Mouse (Mus musculus): ENCODE data around the gene Slc39a9. TPM values are rescaled to one million over a fixed set of nuclear protein-coding genes. Genes with fewer than 3 reads are reported as not detected.
A peak's percentile ranks its signal among the peaks of the same experiment; 100 is the strongest.

The Slc39a9 gene
- polyA plus RNA-seq, 1 experiment from 2014 or later, result 26.1 TPM

DNA sequence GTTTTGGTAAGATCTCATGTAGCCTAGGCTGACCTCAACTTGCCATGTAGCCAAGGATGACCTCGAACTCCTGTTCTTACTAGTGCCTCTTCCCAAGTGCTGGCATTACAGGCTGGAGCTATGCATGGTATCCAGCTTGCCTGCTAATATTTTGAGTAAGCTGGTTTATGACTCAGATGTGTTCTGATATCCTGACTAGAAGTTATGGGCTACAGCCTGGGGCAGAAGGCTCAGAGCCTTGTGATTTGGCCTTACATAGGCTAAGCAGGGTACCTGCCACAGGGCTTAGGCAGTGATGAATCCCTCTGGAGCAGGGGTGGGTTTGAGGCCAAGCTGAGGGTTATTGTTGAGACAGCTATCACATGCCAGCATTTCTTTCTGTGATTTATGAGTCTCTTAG is 35.1 kb upstream of the Slc39a9 start:
- Histone ChIP-seq H3K27ac (no peak overlapping the region), H3K27me3 (no peaks in the 10 kb centered on the region), H3K4me2 (no peak overlapping the region), H3K9me3 (no peaks in the 10 kb centered on the region), H3K36me3 (no peaks in the 10 kb centered on the region), H3K9ac (replicated peaks) (no peak overlapping the region), H3K4me1 (replicated peaks) (peaks cover under 1% of the 10 kb centered on the region; the same call in 1 of the 2 replicates), H3K4me3 (replicated peaks) (no peak overlapping the region)
- 92% methylated on average over 1 of the region's 1 CpGs for WGBS
- no peak for ATAC-seq (ENCODE audit: insufficient number of reproducible peaks, insufficient read depth, low FRiP score, low TSS enrichment, low read depth)

DNA sequence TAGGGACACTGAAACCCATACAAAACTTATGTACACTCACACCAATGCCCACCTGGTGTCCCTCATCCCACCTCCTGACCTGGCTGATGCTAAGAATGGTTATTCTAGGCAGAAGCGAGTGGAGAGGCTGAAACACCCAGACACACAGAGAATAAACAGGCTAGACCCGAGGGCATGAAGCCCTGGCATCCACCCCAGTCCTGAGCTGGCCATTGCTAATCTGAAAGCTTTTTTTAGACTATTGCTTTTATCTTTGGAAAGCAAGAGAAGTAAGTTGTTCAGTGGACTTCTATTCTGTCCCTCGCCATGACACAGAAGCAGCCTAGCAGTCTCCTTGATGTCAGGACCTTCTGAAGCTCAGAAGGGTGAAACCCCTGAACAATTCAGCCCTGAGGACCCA is 33.8 kb upstream of the Slc39a9 start:
- Histone ChIP-seq H3K36me3 (no peaks in the 10 kb centered on the region), H3K4me3 (replicated peaks) (no peak overlapping the region), H3K27me3 (no peaks in the 10 kb centered on the region), H3K9ac (replicated peaks) (no peak overlapping the region), H3K4me1 (replicated peaks) (no peaks in the 10 kb centered on the region), H3K27ac (no peak overlapping the region), H3K9me3 (no peaks in the 10 kb centered on the region), H3K4me2 (no peak overlapping the region)
- no peak for ATAC-seq (ENCODE audit: insufficient number of reproducible peaks, insufficient read depth, low FRiP score, low TSS enrichment, low read depth)
- 76% methylated on average over 3 of the region's 3 CpGs for WGBS

DNA sequence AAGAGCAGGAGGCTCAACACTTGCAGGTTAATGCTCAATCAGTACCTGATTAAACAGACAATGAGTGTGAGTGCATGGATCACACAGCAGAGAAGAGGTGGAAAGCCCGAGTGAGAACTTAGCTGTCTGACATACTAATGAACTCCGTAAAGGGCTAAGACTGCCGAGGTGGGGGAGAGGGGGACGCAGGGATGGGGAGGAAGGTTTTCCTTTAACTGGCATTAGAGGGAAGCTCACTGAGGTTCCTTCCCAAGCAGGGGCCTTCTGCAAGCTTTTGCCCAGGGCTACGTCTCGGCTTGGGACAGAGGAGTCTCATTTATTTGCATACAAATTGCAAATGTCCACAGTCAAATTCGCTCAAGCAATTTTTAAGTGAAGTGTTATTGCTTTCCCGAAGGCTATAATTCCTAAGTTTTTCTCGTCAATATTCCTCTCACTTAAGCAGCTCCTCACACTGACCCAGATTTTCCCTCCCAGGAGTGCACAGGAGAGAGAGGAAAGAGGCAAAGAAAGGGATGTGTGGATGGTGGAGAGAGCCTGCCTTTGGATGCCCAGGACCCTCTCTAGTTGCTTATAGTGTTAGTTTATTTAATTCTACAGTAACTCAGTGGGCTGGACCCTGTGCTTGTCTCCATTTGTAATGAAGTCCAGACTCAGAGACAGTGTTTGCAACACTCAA is 31.4 kb upstream of the Slc39a9 start:
- Histone ChIP-seq H3K27ac (no peak overlapping the region), H3K4me3 (replicated peaks) (no peak overlapping the region), H3K9me3 (no peaks in the 10 kb centered on the region), H3K4me2 (no peak overlapping the region), H3K9ac (replicated peaks) (no peak overlapping the region), H3K36me3 (no peaks in the 10 kb centered on the region), H3K4me1 (replicated peaks) (no peaks in the 10 kb centered on the region; the same call in 1 of the 2 replicates), H3K27me3 (no peaks in the 10 kb centered on the region)
- no peak for ATAC-seq (ENCODE audit: insufficient number of reproducible peaks, insufficient read depth, low FRiP score, low TSS enrichment, low read depth)
- WGBS, result 64% methylated on average over 9 of the region's 9 CpGs

DNA sequence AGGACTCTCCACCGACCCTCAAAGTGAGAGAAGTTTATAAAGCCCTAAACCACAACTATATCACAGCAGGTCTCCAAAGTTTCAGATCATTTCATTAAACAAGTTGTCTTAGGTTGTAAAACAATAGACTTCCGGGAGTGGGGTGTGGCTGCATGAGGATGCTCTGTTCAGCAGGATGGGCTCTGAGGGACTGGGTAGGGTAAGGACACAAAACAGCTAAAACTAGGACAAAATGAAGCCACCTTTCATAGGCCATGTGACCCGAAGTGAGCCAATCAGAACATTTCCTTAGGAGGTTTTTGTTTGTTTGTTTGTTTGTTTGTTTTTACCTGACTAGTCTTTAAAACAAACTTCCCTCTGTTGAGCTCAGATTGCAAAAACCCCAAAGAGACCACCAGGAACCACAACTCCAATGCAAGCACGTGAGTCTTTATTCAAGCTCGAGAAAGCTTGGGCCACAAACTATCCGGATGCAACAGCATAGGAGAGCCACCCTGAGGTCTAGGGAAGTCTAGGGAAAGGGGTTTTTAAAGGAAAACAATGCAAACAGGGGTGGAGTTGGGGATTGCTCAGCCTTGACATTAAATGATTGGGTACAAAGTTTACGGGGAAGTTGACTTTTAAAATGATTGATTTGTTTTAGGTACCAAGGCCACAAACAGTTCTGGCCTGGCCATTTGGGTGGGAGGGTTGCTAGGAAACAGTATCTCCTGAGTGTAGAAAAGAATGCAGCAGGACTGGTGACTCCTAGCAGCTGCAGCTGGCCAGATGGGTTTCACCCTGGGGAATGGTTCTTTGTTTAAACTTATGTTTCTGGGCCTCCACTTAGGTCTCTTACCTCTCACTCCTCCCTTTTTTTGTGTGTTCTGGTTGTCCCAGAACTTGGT is 28.1 kb upstream of the Slc39a9 start:
- no peak overlapping the region for H3K27ac ChIP-seq
- no peaks in the 10 kb centered on the region for H3K9me3 ChIP-seq
- no peak overlapping the region for H3K4me3 ChIP-seq (replicated peaks)
- ATAC-seq (ENCODE audit: insufficient number of reproducible peaks, insufficient read depth, low FRiP score, low TSS enrichment, low read depth), result no peak
- no peaks in the 10 kb centered on the region for H3K27me3 ChIP-seq
- WGBS, result 46% methylated on average over 7 of the region's 7 CpGs
- H3K4me1 ChIP-seq (replicated peaks), result no peaks in the 10 kb centered on the region; the same call in 1 of the 2 replicates
- H3K9ac ChIP-seq (replicated peaks), result no peak overlapping the region
- H3K4me2 ChIP-seq, result no peak overlapping the region
- H3K36me3 ChIP-seq, result no peaks in the 10 kb centered on the region

DNA sequence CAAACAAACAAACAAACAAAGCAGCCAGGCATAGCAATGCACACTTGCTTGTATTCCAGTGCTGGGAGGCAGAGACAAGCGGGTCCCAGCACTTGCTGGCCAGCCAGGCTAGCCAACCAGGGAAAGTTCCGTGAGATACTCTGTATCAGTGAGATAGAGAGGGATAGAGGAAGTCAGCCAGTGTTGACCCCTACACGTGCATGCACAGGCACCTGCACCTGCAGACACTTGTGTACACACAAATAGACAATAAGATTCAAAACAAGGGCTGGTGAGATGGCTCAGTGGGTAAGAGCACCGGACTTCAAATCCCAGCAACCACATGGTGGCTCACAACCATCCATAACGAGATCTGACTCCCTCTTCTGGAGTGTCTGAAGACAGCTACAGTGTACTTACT is 23.2 kb upstream of the Slc39a9 start:
- no peaks in the 10 kb centered on the region for H3K27me3 ChIP-seq
- no peak overlapping the region for H3K4me2 ChIP-seq
- no peak overlapping the region for H3K9ac ChIP-seq (replicated peaks)
- WGBS, result 72% methylated on average over 5 of the region's 5 CpGs
- no peak overlapping the region for H3K27ac ChIP-seq
- no peak for ATAC-seq (ENCODE audit: insufficient number of reproducible peaks, insufficient read depth, low FRiP score, low TSS enrichment, low read depth)
- no peaks in the 10 kb centered on the region; the same call in 1 of the 2 replicates for H3K4me1 ChIP-seq (replicated peaks)
- no peak overlapping the region for H3K4me3 ChIP-seq (replicated peaks)
- H3K36me3 ChIP-seq, result no peaks in the 10 kb centered on the region
- H3K9me3 ChIP-seq, result no peaks in the 10 kb centered on the region

DNA sequence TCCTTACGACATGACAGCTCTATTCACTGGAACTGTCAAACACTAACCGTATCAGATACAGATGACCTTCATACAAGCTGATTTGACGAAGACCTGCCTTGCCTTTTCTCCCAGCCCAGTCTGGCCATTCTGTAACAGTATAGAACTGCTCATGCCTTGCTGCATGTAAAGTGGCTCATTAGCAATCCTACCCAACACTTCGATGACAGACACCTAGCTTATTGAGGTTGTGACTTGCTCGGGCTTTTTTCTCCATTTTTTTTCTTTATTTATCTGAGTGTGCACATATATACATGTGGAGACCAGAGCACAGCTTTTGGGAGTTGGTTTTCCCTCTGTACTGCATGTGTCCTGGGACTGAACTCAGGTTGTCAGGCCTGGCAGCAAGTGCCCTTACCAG is 11.9 kb upstream of the Slc39a9 start:
- WGBS, result 90% methylated on average over 5 of the region's 5 CpGs
- no peak overlapping the region for H3K27ac ChIP-seq
- H3K27me3 ChIP-seq, result no peaks in the 10 kb centered on the region
- peaks cover 58% of the 10 kb centered on the region for H3K36me3 ChIP-seq
- no peak overlapping the region for H3K4me3 ChIP-seq (replicated peaks)
- H3K4me1 ChIP-seq (replicated peaks), result no peaks in the 10 kb centered on the region
- no peak overlapping the region for H3K9ac ChIP-seq (replicated peaks)
- no peaks in the 10 kb centered on the region for H3K9me3 ChIP-seq
- no peak overlapping the region for H3K4me2 ChIP-seq
- no peak for ATAC-seq (ENCODE audit: insufficient number of reproducible peaks, insufficient read depth, low FRiP score, low TSS enrichment, low read depth)

DNA sequence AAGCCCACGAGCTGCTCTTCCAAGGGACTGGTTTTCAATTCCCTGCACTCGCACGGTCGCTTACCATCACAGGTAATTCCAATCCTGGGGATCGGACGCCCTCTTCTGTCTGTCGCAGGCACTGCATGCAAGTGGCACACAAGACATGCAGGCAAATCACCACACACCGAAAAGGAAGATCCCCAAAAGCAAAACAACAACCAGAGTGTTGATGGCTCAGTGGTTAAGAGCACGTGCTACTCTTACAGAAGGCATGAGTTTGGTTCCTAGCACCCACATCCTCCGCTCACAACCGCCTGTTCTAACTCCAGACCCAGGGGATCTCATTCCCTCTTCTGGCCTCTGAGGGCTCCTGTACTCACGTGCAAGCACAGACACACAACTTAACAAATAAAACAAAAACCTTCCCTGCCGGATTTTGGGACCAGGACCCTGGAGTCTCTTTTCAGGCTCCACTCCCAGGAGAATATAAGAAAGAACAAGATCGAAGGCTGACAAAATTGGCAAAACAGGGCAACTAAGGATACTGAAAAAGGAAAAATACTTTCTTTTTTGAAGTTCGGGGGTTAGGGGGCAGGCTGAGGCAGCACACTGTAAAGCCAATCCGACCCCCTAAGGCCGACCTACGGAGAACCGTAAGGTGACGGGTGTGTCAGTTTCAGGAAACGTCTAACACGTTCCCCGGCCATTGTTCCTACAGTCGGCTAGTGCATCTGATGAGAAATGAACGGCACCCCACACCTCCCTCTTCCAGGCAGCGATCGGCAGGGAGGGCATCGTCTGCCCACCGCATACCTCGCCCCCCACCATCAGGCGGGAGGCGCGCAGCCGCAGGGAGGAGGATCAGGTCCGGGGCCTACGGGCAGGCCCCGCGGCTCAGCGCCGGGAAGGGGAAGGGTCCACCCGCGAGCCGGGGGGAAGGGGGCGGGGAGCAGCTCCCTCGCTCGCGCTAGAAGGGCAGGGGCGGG is 674 bp upstream of the Slc39a9 start:
- Histone ChIP-seq H3K9ac (replicated peaks) (peak overlapping the region; percentile 97), H3K4me2 (peak overlapping the region; percentile 86), H3K4me1 (replicated peaks) (peaks cover 34% of the 10 kb centered on the region), H3K36me3 (peaks cover 39% of the 10 kb centered on the region), H3K9me3 (no peaks in the 10 kb centered on the region), H3K27me3 (no peaks in the 10 kb centered on the region), H3K4me3 (replicated peaks) (peak overlapping the region; percentile 93), H3K27ac (peak overlapping the region; percentile 96)
- ATAC-seq (ENCODE audit: insufficient number of reproducible peaks, insufficient read depth, low FRiP score, low TSS enrichment, low read depth), result no peak; the same call in none of the 2 replicates
- 3% methylated on average over 48 of the region's 48 CpGs for WGBS

DNA sequence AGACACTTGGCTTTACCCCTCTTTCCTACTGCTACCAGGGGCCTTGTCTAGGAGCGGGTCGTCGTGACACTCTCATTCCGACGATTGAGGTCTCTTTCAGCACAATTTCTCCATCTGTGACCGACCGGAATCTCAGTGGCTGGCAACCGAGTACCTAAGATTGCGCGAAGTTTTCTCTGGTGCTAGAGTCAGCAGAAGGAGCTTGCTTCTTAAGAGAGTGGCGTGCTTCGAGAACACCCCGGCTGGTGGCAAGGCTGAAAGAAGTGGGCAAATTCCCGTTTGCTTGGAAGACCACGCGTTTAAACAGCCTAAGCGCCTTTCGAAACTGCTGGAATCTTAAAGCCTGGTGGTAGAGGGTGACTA is 804 bp downstream of the Slc39a9 start:
- H3K36me3 ChIP-seq, result peaks cover 31% of the 10 kb centered on the region
- ATAC-seq (ENCODE audit: insufficient number of reproducible peaks, insufficient read depth, low FRiP score, low TSS enrichment, low read depth), result no peak
- peak overlapping the region; percentile 93 for H3K4me3 ChIP-seq (replicated peaks)
- no peak overlapping the region for H3K27ac ChIP-seq
- no peaks in the 10 kb centered on the region for H3K27me3 ChIP-seq
- no peaks in the 10 kb centered on the region for H3K9me3 ChIP-seq
- H3K9ac ChIP-seq (replicated peaks), result peak overlapping the region; percentile 97
- peaks cover 34% of the 10 kb centered on the region for H3K4me1 ChIP-seq (replicated peaks)
- 9% methylated on average over 18 of the region's 18 CpGs for WGBS
- peak overlapping the region; percentile 86 for H3K4me2 ChIP-seq

DNA sequence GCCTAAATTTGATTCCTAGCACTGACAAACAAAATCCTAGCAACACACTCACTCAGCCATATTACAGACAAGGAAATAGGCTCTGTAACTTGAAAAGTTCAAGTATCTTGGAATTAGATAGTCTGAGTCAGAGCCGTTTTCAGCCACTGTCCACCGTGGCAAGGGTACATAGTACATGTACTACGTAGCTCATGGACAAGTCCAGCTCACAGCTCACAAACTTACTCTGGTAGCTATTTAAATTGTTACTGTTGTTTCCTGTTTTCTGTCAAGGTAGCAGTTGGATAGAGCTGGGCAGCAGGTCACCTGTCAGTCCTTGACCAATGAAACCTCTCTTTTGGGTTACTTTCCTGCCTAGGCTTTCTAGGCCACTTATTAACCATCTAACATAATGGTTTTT is 2.7 kb downstream of the Slc39a9 start:
- Histone ChIP-seq H3K9me3 (no peaks in the 10 kb centered on the region), H3K4me2 (peak overlapping the region; percentile 86), H3K27me3 (no peaks in the 10 kb centered on the region), H3K36me3 (peaks cover 18% of the 10 kb centered on the region), H3K9ac (replicated peaks) (peak overlapping the region; percentile 31; the same call in 1 of the 2 replicates), H3K27ac (no peak overlapping the region), H3K4me1 (replicated peaks) (peaks cover 32% of the 10 kb centered on the region), H3K4me3 (replicated peaks) (no peak overlapping the region)
- 95% methylated on average over 3 of the region's 3 CpGs for WGBS
- ATAC-seq (ENCODE audit: insufficient number of reproducible peaks, insufficient read depth, low FRiP score, low TSS enrichment, low read depth), result no peak

DNA sequence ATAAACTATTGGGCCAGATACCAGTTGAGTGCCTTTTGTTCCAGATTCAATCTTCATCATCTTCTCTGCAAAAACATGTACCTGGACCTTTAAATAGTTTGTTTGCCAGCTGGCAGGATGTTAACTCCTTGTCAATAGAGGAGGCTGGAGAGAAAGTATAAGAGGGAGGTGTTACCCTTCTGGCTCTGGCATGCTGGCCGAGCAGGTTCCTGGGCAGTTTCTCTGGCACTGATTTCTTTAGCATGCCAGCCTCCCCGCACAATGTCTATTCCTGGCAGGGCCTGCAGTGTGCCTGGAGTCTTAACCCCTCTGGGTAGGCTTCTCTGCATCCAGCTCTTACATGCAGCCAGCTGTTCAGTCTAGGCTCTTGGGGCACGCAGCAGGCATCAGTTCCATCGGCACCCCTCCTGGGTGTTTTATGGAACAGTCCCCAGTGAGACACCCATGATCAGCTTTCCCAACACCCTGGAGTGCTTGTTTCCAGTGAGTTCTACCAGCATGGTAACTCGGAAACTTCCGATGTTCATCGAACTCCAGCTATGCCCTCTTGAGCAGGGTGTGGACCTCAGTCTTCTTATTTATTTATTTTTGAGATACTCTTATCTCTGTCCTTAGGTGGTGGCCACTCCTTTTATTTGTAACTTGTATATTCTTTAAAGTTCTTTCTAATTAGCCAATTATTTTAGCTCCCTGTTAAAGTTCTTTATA is 10.4 kb downstream of the Slc39a9 start:
- Histone ChIP-seq H3K4me2 (no peak overlapping the region), H3K9ac (replicated peaks) (no peak overlapping the region), H3K27ac (no peak overlapping the region), H3K27me3 (no peaks in the 10 kb centered on the region), H3K9me3 (no peaks in the 10 kb centered on the region), H3K36me3 (peaks cover 6% of the 10 kb centered on the region; the same call in 1 of the 2 replicates), H3K4me3 (replicated peaks) (no peak overlapping the region), H3K4me1 (replicated peaks) (no peaks in the 10 kb centered on the region)
- ATAC-seq (ENCODE audit: insufficient number of reproducible peaks, insufficient read depth, low FRiP score, low TSS enrichment, low read depth), result no peak
- WGBS, result 92% methylated on average over 7 of the region's 7 CpGs

All from limb, embryonic 12.5 days (tissue).